Mouse (Mus musculus) thymus, adult 2 months (tissue): Measurements from ENCODE around the gene Racgap1.

Experiments used
- CTCF ChIP-seq: fragments of 200-500 bp; IDR thresholded peaks from 2 replicates; pipeline ENCODE4 v1.5.1; 2012; ENCODE audit warnings: mild to moderate bottlenecking, control low read depth, low read length, moderate library complexity, borderline replicate concordance; ENCODE audit not compliant: control insufficient read depth, poor library complexity, insufficient read depth; ENCODE audit errors: extremely low read depth
- POLR2A ChIP-seq: fragments of 200-500 bp; IDR thresholded peaks from 2 replicates; pipeline ENCODE4 v1.6.1; 2012; ENCODE audit warnings: mild to moderate bottlenecking, low read length, control low read depth, moderate library complexity; ENCODE audit not compliant: control insufficient read depth, poor library complexity, insufficient read depth; ENCODE audit errors: extremely low read depth

- TF ChIP-seq CTCF (no peak), POLR2A (no peak)
These were observed 39.5 kb upstream of the Racgap1 start for GRCm38 (mm10) chr15:99690924-99691323.
